Mouse (Mus musculus): ENCODE data around the gene Olfr1216. TPM values are rescaled to one million over a fixed set of nuclear protein-coding genes. Genes with fewer than 3 reads are reported as not detected.

Olfr1216 gene
- not detected in 2 replicates for polyA plus RNA-seq (2015; fragmentation: Nextera tagmentation; extraction: Ambion mirVana)

DNA sequence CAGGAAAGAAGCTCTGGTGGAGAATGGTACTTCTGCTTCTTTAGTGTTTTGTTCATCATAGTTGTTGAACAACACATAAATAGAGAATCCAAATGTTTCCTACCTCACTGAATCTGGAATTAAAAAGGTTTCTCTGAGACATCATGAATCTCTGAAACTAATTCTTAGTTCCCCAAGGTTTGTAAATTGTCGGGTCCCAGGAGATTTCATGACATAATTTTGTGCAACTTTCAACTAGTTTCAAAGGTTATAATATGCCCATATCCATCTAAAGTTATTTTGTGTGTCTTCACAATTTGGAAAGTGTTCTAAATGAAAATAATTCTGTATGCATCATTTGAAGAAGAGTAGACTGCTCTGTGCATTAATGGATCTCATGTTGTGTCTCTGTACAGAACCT, at the start of gene Olfr1216:
Olfr1216 (minus strand) TSS at position 101 of the 400 bp plus-strand sequence.

DNA sequence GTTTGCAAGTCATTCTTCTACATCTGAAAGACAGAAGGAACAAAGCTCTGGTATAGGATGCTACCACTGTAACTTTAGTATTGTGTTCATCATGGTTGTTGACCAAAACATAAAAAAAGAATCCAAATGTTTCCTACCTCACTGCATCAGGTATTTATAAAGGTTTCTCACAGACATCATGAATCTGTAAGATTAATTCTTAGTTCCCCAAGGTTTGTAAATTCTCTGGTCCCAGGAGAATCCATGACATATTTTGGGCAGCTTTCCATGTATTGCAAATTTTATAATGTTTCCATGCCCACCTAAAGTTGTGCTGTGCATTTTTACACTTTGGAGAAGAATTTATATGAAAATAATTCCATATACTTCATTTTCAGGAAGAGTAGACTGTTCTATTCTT, 42.9 kb upstream of the Olfr1216 start, which contains the start of gene Olfr1218:
Olfr1218 (minus strand) TSS at position 101 of the 400 bp plus-strand sequence.

DNA sequence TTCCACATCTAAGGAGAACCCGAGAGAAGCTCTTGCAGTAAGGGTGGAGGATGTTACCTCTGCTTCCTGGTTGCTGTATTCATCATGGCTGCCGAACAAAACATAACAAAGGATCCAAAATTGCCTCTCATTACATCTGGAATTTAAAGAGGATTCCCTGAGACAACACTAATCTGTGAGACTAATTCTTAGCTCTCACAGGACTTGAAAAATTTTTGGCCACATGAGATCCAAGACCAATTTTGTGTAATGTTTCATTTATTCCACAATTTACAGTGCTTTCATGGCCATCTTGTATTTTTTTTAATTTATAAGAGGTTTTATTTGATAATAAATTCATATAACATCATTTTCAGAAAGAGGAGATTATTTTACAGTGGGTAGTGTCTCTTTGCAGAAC, 13.8 kb upstream of the Olfr1216 start, which contains the start of gene Olfr1217:
Olfr1217 (minus strand) TSS at position 101 of the 400 bp plus-strand sequence.

DNA sequence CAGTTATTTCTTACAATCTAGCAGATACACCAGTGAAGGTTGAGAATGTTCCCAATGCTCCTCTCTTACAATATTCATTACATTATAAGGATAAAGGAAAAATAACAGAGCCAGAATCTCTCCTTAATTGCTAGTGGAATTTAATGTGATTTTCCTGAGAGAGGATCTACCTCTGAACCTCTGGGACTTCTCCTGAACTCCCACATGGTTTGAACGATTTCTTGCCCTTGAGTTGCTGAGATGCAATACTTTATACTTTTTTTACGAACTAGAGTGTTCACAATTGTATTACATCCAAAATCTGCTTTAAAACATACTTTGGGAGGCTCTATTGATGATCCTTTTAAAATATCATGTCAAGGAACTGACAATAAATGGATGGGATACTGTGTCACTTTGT, 11.3 kb downstream of the Olfr1216 start, which contains the start of gene Olfr1215:
Olfr1215 (minus strand) TSS at position 101 of the 400 bp plus-strand sequence.

DNA sequence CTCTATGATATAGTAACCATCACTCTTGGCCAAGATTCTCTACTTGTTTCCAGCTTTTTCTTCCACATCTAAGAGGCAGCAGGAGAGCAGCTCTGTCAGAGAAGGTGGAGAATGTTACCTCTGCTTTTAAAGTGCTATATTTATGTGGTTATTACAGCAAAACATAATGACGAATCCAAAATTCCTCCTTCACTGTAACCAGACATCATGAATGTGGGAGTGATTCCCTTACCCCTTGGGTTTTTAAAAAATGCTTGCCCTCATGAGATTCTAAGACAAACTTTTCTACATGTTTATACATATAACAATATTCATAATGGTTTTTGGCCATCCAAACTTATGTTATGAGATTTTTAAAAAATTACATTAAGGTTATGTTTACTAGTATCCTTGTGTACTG, 25.6 kb downstream of the Olfr1216 start, which contains the start of gene Olfr1214:
Olfr1214 (minus strand) TSS at position 101 of the 400 bp plus-strand sequence.

DNA sequence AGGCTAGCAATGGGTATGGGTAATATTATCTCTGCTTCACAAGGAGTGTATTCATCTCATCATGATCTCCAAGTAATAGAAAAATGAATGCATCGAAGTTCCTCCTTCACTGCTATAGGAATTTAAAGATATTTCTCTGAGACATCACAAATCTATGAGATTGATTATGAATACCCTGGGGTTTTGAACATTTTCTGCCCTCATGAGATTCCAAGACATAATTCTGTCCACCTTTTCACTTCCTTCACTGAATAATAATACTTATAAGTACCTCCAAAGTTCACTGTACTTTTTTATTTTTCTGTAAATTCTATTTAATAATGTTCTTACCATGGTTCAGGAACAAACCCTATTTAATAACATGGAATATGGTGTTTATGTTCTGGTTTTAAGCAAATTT, 38.0 kb downstream of the Olfr1216 start, which contains the start of gene Gm13762:
Gm13762 (minus strand) TSS at position 101 of the 400 bp plus-strand sequence.

Other genes starting within 250 kb of the Olfr1216 start
- gene Olfr1200, start 247.9 kb downstream of the Olfr1216 start, polyA plus RNA-seq (2015; fragmentation: Nextera tagmentation; extraction: Ambion mirVana), result not detected in 2 replicates
- not detected in 2 replicates for gene Olfr1201, start 225.3 kb downstream of the Olfr1216 start, polyA plus RNA-seq (2015; fragmentation: Nextera tagmentation; extraction: Ambion mirVana)
- not detected in 2 replicates for gene Olfr1202, start 203.8 kb downstream of the Olfr1216 start, polyA plus RNA-seq (2015; fragmentation: Nextera tagmentation; extraction: Ambion mirVana)
- gene Olfr1205, start 188.6 kb downstream of the Olfr1216 start, polyA plus RNA-seq (2015; fragmentation: Nextera tagmentation; extraction: Ambion mirVana), result not detected in 2 replicates
- gene Olfr1204, start 169.0 kb downstream of the Olfr1216 start, polyA plus RNA-seq (2015; fragmentation: Nextera tagmentation; extraction: Ambion mirVana), result not detected in 2 replicates
- gene Olfr1206, start 155.1 kb downstream of the Olfr1216 start, polyA plus RNA-seq (2015; fragmentation: Nextera tagmentation; extraction: Ambion mirVana), result not detected in 2 replicates
- gene Olfr1208, start 116.0 kb downstream of the Olfr1216 start, polyA plus RNA-seq (2015; fragmentation: Nextera tagmentation; extraction: Ambion mirVana), result not detected in 2 replicates
- gene Olfr1209, start 103.2 kb downstream of the Olfr1216 start, polyA plus RNA-seq (2015; fragmentation: Nextera tagmentation; extraction: Ambion mirVana), result not detected in 2 replicates
- not detected in 2 replicates for gene Olfr1211, start 80.2 kb downstream of the Olfr1216 start, polyA plus RNA-seq (2015; fragmentation: Nextera tagmentation; extraction: Ambion mirVana)
- not detected in 2 replicates for gene Olfr1212, start 64.4 kb downstream of the Olfr1216 start, polyA plus RNA-seq (2015; fragmentation: Nextera tagmentation; extraction: Ambion mirVana)
- gene Gm13762, start 38.1 kb downstream of the Olfr1216 start, polyA plus RNA-seq (2015; fragmentation: Nextera tagmentation; extraction: Ambion mirVana), result not detected in 2 replicates
- gene Olfr1214, start 25.7 kb downstream of the Olfr1216 start, polyA plus RNA-seq (2015; fragmentation: Nextera tagmentation; extraction: Ambion mirVana), result not detected in 2 replicates
- not detected in 2 replicates for gene Olfr1215, start 11.4 kb downstream of the Olfr1216 start, polyA plus RNA-seq (2015; fragmentation: Nextera tagmentation; extraction: Ambion mirVana)
- gene Olfr1217, start 13.7 kb upstream of the Olfr1216 start, polyA plus RNA-seq (2015; fragmentation: Nextera tagmentation; extraction: Ambion mirVana), result not detected in 2 replicates
- not detected in 2 replicates for gene Olfr1218, start 42.8 kb upstream of the Olfr1216 start, polyA plus RNA-seq (2015; fragmentation: Nextera tagmentation; extraction: Ambion mirVana)
- gene Olfr1219, start 65.2 kb upstream of the Olfr1216 start, polyA plus RNA-seq (2015; fragmentation: Nextera tagmentation; extraction: Ambion mirVana), result not detected in 2 replicates
- not detected in 2 replicates for gene Olfr1220, start 88.5 kb upstream of the Olfr1216 start, polyA plus RNA-seq (2015; fragmentation: Nextera tagmentation; extraction: Ambion mirVana)
- not detected in 2 replicates for gene Olfr1221, start 98.9 kb upstream of the Olfr1216 start, polyA plus RNA-seq (2015; fragmentation: Nextera tagmentation; extraction: Ambion mirVana)
- not detected in 2 replicates for gene Olfr1222, start 114.7 kb upstream of the Olfr1216 start, polyA plus RNA-seq (2015; fragmentation: Nextera tagmentation; extraction: Ambion mirVana)
- gene Olfr1223, start 133.2 kb upstream of the Olfr1216 start, polyA plus RNA-seq (2015; fragmentation: Nextera tagmentation; extraction: Ambion mirVana), result not detected in 2 replicates
- not detected in 2 replicates for gene Olfr1224-ps1, start 145.8 kb upstream of the Olfr1216 start, polyA plus RNA-seq (2015; fragmentation: Nextera tagmentation; extraction: Ambion mirVana)
- not detected in 2 replicates for gene Olfr1225, start 156.3 kb upstream of the Olfr1216 start, polyA plus RNA-seq (2015; fragmentation: Nextera tagmentation; extraction: Ambion mirVana)
- not detected in 2 replicates for gene Olfr1226, start 181.7 kb upstream of the Olfr1216 start, polyA plus RNA-seq (2015; fragmentation: Nextera tagmentation; extraction: Ambion mirVana)
- gene Olfr1228, start 235.7 kb upstream of the Olfr1216 start, polyA plus RNA-seq (2015; fragmentation: Nextera tagmentation; extraction: Ambion mirVana), result not detected in 2 replicates

All from urinary bladder, postnatal 0 days (tissue).